Mouse (Mus musculus) midbrain, embryonic 16.5 days (tissue): ENCODE data around the gene Zfp639. TPM values are rescaled to one million over a fixed set of nuclear protein-coding genes. Genes with fewer than 3 reads are reported as not detected.

Source experiments
- ATAC-seq: fragments of 200-750 bp; cut with Nextera tagmentation; 2 replicates; pipeline ENCODE4 v1.8.0; 2017; ENCODE audit warnings: moderate TSS enrichment
- H3K27ac ChIP-seq: fragments of 300-500 bp; sonication (generic); 2 replicates; pipeline ENCODE4 v1.5.1; 2014; ENCODE audit warnings: mild to moderate bottlenecking, low read length, mixed read lengths
- H3K27me3 ChIP-seq: fragments of 300-500 bp; sonication (generic); 2 replicates; pipeline ENCODE4 v1.6.1; 2014; ENCODE audit warnings: low read depth, low read length, mixed read lengths; ENCODE audit not compliant: control insufficient read depth, insufficient read depth
- H3K36me3 ChIP-seq: fragments of 300-500 bp; sonication (generic); 2 replicates; pipeline ENCODE4 v1.6.1; 2014; ENCODE audit warnings: mild to moderate bottlenecking, low read length, moderate library complexity, mixed read lengths; ENCODE audit not compliant: control insufficient read depth, insufficient read depth
- H3K4me1 ChIP-seq: fragments of 300-500 bp; sonication (generic); 2 replicates; pipeline ENCODE4 v1.6.1; 2014; ENCODE audit warnings: mild to moderate bottlenecking, low read length, mixed read lengths; ENCODE audit not compliant: control insufficient read depth, insufficient read depth
- H3K4me2 ChIP-seq: fragments of 300-500 bp; sonication (generic); 2 replicates; pipeline ENCODE4 v1.6.1; 2014; ENCODE audit warnings: mild to moderate bottlenecking, low read length, mixed read lengths
- H3K4me3 ChIP-seq: fragments of 300-500 bp; sonication (generic); 2 replicates; pipeline ENCODE4 v1.5.1; 2014; ENCODE audit warnings: low read depth, mild to moderate bottlenecking, low read length, moderate library complexity, mixed read lengths
- H3K9ac ChIP-seq: fragments of 300-500 bp; sonication (generic); 2 replicates; pipeline ENCODE4 v1.6.1; 2014; ENCODE audit warnings: low read depth, low read length, mixed read lengths
- H3K9me3 ChIP-seq: fragments of 300-500 bp; sonication (generic); replicated peaks from 2 replicates; pipeline ENCODE4 v1.6.1; 2014; ENCODE audit warnings: mild to moderate bottlenecking, low read length, mixed read lengths; ENCODE audit not compliant: control insufficient read depth, poor library complexity, severe bottlenecking
- WGBS: fragments of 180-500 bp; shearing (Covaris S2); extraction: QIAGEN DNeasy Blood & Tissue Kit; methylation state at CpG from one replicate; pipeline ENCODE4 v1.1.7; 2014; 5-methylcytosine and 5-hydroxymethylcytosine counted together
- polyA plus RNA-seq: library from polyadenylated mRNA; unstranded; fragments of >200 nt; fragmentation: Nextera tagmentation; extraction: Ambion mirVana; gene quantifications from 2 replicates; pipeline ENCODE4 v1.2.1, GENCODE M21; 2015

Gene Zfp639
- polyA plus RNA-seq, 1 experiment from 2014 or later, result 41.7 TPM

DNA sequence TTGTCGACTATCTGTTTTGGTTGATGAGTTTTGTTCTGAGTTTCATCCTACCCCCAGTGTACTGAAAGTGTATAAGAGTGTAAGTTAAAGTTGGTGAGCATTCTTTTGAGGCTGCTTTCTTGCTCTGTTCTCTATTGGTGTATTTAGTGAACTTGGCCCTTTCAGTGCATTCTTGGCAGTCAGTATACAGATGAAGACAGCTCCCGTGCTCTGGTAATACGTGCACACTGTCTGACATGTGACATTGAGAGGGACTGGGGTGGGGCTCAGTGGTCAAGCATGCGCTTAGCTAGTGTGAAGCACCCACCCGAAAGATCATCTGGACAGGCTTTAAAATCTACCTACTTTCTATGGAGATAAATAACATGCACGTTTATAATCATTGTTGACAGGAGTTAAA lies 53.3 kb downstream of the Zfp639 start:
- Histone ChIP-seq H3K36me3 (peaks cover 30% of the 10 kb centered on the region), H3K27me3 (no peaks in the 10 kb centered on the region)
- 90% methylated on average over 6 of the region's 6 CpGs for WGBS

More for the DNA sequence above, 53.3 kb downstream of the Zfp639 start:
- no peaks in the 10 kb centered on the region for H3K9me3 ChIP-seq
- H3K9ac ChIP-seq, result no peak overlapping the region
- no peak for ATAC-seq
- no peaks in the 10 kb centered on the region for H3K4me1 ChIP-seq
- no peak overlapping the region for H3K4me2 ChIP-seq
- H3K4me3 ChIP-seq, result no peak overlapping the region
- H3K27ac ChIP-seq, result no peak overlapping the region

Other genes with a start within 250 kb of the Zfp639 start
- 6.3 and 6.5 TPM in 2 replicates for gene Zmat3, start 144.2 kb upstream of the Zfp639 start, polyA plus RNA-seq
- 12.8 and 16.5 TPM in 2 replicates for gene Pik3ca, start 112.6 kb upstream of the Zfp639 start, polyA plus RNA-seq
- gene Kcnmb3, start 18.0 kb upstream of the Zfp639 start, polyA plus RNA-seq, result 0.10 and 0.16 TPM in 2 replicates
- gene Mfn1, start 19.2 kb downstream of the Zfp639 start, polyA plus RNA-seq, result 41.7 and 43.5 TPM in 2 replicates
- 102 and 105 TPM in 2 replicates for gene Gnb4, start 106.3 kb downstream of the Zfp639 start, polyA plus RNA-seq
- 51.6 and 66.6 TPM in 2 replicates for gene Actl6a, start 196.0 kb downstream of the Zfp639 start, polyA plus RNA-seq
- 297 and 301 TPM in 2 replicates for gene Ndufb5, start 226.7 kb downstream of the Zfp639 start, polyA plus RNA-seq
- 23.7 and 26.9 TPM in 2 replicates for gene Mrpl47, start 227.3 kb downstream of the Zfp639 start, polyA plus RNA-seq